Mouse (Mus musculus): Measurements from ENCODE around the gene Gm20388.

DNA sequence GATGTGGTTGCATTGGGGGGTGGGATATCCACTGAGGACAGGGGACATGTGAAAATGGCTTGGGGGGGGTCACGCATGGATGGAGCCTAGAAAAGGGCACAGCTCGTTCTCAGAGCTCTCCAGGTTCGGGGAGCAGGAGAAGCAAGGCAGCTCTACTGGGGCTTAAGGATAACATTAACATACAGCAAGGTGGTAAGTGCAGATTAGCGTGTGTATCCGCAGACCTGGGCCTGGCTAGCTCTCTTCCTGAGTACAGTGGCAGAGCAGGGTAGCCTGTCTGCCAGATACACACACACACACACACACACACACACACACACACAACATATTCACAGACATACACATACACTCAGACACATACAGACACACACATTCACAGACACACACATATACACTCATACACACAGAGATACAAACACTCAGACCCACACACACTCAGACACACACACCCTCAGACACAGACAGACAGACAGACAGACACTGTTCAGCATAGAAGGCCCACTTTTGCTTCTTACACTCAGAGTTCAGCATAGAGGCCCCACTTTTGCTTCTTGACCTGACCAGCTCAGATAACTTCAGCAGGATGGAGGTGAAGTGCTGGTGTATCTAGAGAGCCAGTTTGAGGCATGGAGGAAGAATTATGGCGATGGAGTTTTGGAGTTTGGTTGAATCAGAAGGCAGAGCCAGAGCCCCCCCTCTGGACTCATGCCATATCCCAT lies 2708.2 kb downstream of the Gm20388 start:
- no peak for TF ChIP-seq POLR2A (IDR thresholded peaks at IDR 0.05; ENCODE audit: insufficient read depth, low read depth, low read length)
- TF ChIP-seq CTCF (IDR thresholded peaks at IDR 0.05; ENCODE audit: insufficient read depth, low read depth, low read length) = no peak

Data from olfactory bulb, adult 2 months (tissue).